8 mouse cellular contexts compared by ENCODE assay signal in genomic region chr9:96631389-96632072, GRCm38 (mm10). TPM values are rescaled to one million over a fixed set of nuclear protein-coding genes. Genes with fewer than 3 reads are reported as not detected.
DNase-seq lines count a peak whose midpoint lies in the region; ATAC-seq and TF ChIP-seq lines count a peak whose summit lies in the region.

TSS of gene Rasa2 (minus strand) at chr9:96631617.

- peak within 1 kb of the TSS; percentile 94 for H3K4me3 ChIP-seq in gastrocnemius, adult 2 months
- peak within 1 kb of the TSS; percentile 84 for H3K4me3 ChIP-seq in hindbrain, postnatal 0 days (ENCODE audit: low read length)
- H3K4me3 ChIP-seq in megakaryocyte, embryonic 14.5 days (replicated peaks): peak within 1 kb of the TSS; percentile 94

- no peaks in the 10 kb centered on the region for H3K36me3 ChIP-seq in hindbrain, postnatal 0 days (ENCODE audit: insufficient read depth, low read length)
- H3K36me3 ChIP-seq in megakaryocyte, embryonic 14.5 days (replicated peaks; ENCODE audit: low read length): no peaks in the 10 kb centered on the region

- ATAC-seq in hindbrain, postnatal 0 days: peak; percentile 97

- WGBS in hindbrain, postnatal 0 days: 2% methylated on average over 52 of the region's 52 CpGs

- H3K4me2 ChIP-seq in hindbrain, postnatal 0 days (ENCODE audit: low read depth, low read length): peak within 1 kb of the TSS; percentile 71

- H3K27me3 ChIP-seq in hindbrain, postnatal 0 days (ENCODE audit: insufficient read depth, low read length): no peaks in the 10 kb centered on the region
- peaks cover 9% of the 10 kb centered on the region for H3K27me3 ChIP-seq in megakaryocyte, embryonic 14.5 days (replicated peaks)

- peak within 1 kb of the TSS; percentile 97 for H3K27ac ChIP-seq in gastrocnemius, adult 2 months
- peak within 1 kb of the TSS; percentile 92 for H3K27ac ChIP-seq in hindbrain, postnatal 0 days

- H3K9me3 ChIP-seq in hindbrain, postnatal 0 days (ENCODE audit: low read length): no peaks in the 10 kb centered on the region
- H3K9me3 ChIP-seq in megakaryocyte, embryonic 14.5 days: no peaks in the 10 kb centered on the region

- H3K4me1 ChIP-seq in hindbrain, postnatal 0 days (ENCODE audit: insufficient read depth, low read length): no peaks in the 10 kb centered on the region; the same call in 1 of the 2 replicates
- peaks cover 51% of the 10 kb centered on the region for H3K4me1 ChIP-seq in megakaryocyte, embryonic 14.5 days

- no peak for TF ChIP-seq CTCF in gastrocnemius, adult 2 months (IDR thresholded peaks at IDR 0.05)
- no peak for TF ChIP-seq CTCF in hindbrain, postnatal 0 days (IDR thresholded peaks at IDR 0.05; ENCODE audit: low read depth)

- H3K9ac ChIP-seq in hindbrain, postnatal 0 days (replicated peaks; ENCODE audit: low read length): peak within 1 kb of the TSS; percentile 96

- peak; percentile 72 for DNase-seq in WW6 (ENCODE audit: low read depth, low spot score)
- peak; percentile 73 to 88 for DNase-seq in cerebellum, postnatal 4 days (ENCODE audit: low spot score in 2 of 2)
- peak; percentile 96 for DNase-seq in gastrocnemius, adult 2 months
- DNase-seq in hindbrain, postnatal 0 days (ENCODE audit: low spot score): peak; percentile 94
- peak; percentile 67 to 82 for DNase-seq in left cerebral cortex, adult 8-10 months (ENCODE audit: low spot score in 2 of 2)
- peak; percentile 91 to 93 for DNase-seq in right cerebral cortex, postnatal 10 days (ENCODE audit: low spot score in 2 of 2)
- DNase-seq in urinary bladder, postnatal 25 days (ENCODE audit: low spot score): peak; percentile 89

- intact Hi-C loops in gastrocnemius, adult 2 months (cut with DNase I): no loop called here

RNA-seq across cellular contexts. Expression of gene Rasa2, which starts in this region (rescaled TPM):
- total RNA-seq in gastrocnemius, adult 2 months (2021): 1 to 10 TPM; 3.2 to 3.6 TPM
- total RNA-seq in hindbrain, postnatal 0 days (2014; rRNA removed): 12.0 and 13.2 TPM in 2 replicates
- polyA plus RNA-seq in hindbrain, postnatal 0 days (2015; fragmentation: Nextera tagmentation; extraction: Ambion mirVana): 12.9 and 16.5 TPM in 2 replicates
- 10 to 100 TPM; 33.1 to 43.3 (median 39.0) TPM for total RNA-seq in left cerebral cortex, adult 8-10 months (2022)
- polyA plus RNA-seq in megakaryocyte, embryonic 14.5 days (2012; ENCODE audit: insufficient read depth, low replicate concordance): 0.38 TPM in 1 of 2 replicates, not detected in the other

Comparison
In these comparisons a context has a peak if more than half of its experiments do, and no peak if none do; other contexts are left out.
1. Peak in every context shown above with its lines: DNase-seq, ATAC-seq, H3K4me3 ChIP-seq and H3K27ac ChIP-seq.
2. RNA of gene Rasa2 (polyA plus RNA-seq): 12.9 to 16.5 TPM in hindbrain, postnatal 0 days; 0.38 TPM in megakaryocyte, embryonic 14.5 days; every median in the first group is over 10 times any median in the second.